Comparison of ENCODE assay signal across 8 mouse cellular contexts in genomic region chr2:37703230-37703954, GRCm38 (mm10). TPM values are rescaled to one million over a fixed set of nuclear protein-coding genes. Genes with fewer than 3 reads are reported as not detected.
DNase-seq lines count a peak whose midpoint lies in the region.

Gene Strbp (minus strand): TSS chr2:37703859.

- no peaks in the 10 kb centered on the region for H3K9me3 ChIP-seq in megakaryocyte, embryonic 14.5 days

- DNase-seq in adrenal gland, adult (ENCODE audit: inconsistent age in 2 of 2, low spot score in 1 of 2) = peak; percentile 95 to 97
- DNase-seq in embryo, embryonic 10 days (ENCODE audit: low spot score) = peak; percentile 93
- DNase-seq in gastrocnemius, postnatal 10 days = peak; percentile 95
- DNase-seq in induced T-regulatory cell, adult 2 months (ENCODE audit: low read depth) = peak; percentile 95
- peak; percentile 84 to 91 for DNase-seq in left cerebral cortex, adult 9 months (ENCODE audit: low spot score in 2 of 2)
- peak; percentile 88 to 93 for DNase-seq in right cerebral cortex, adult 2 months (ENCODE audit: low spot score in 2 of 2)
- peak; percentile 79 for DNase-seq in urinary bladder, postnatal 10 days (ENCODE audit: low spot score)

- peaks cover 38% of the 10 kb centered on the region for H3K4me1 ChIP-seq in megakaryocyte, embryonic 14.5 days

- peaks cover 25% of the 10 kb centered on the region for H3K27me3 ChIP-seq in megakaryocyte, embryonic 14.5 days (replicated peaks)

- H3K36me3 ChIP-seq in megakaryocyte, embryonic 14.5 days (replicated peaks; ENCODE audit: low read length) = no peaks in the 10 kb centered on the region

- peak within 1 kb of the TSS; percentile 97 for H3K4me3 ChIP-seq in megakaryocyte, embryonic 14.5 days (replicated peaks)

RNA-seq across cellular contexts. Expression of gene Strbp, which starts in this region (rescaled TPM):
- total RNA-seq in gastrocnemius, postnatal 10 days (2021) = 10 to 100 TPM; 28.3 to 29.7 TPM
- 0.10 and 3.3 TPM in 2 replicates for polyA plus RNA-seq in megakaryocyte, embryonic 14.5 days (2012; ENCODE audit: insufficient read depth, low replicate concordance)

Comparison
In these comparisons a context has a peak if more than half of its experiments do, and no peak if none do; other contexts are left out.
1. Peak in every context shown above with its lines: DNase-seq and H3K4me3 ChIP-seq.